Mouse (Mus musculus) lung, adult 10 weeks (tissue): ENCODE results near the gene Asb4. TPM values are rescaled to one million over a fixed set of nuclear protein-coding genes. Genes with fewer than 3 reads are reported as not detected.

Experiments used
- polyA plus RNA-seq: library from polyadenylated mRNA; stranded (reverse); fragments of 350-450 nt; fragmentation: Illumina TruSeq; extraction: RNeasy Lipid Tissue Mini Kit (QIAGEN cat#74804); gene quantifications from one replicate; pipeline ENCODE4 v1.2.3, GENCODE M21; 2014; ENCODE audit warnings: low read depth, low replicate concordance; ENCODE audit not compliant: insufficient read depth

Asb4 gene
- polyA plus RNA-seq: 0.29 TPM

DNA sequence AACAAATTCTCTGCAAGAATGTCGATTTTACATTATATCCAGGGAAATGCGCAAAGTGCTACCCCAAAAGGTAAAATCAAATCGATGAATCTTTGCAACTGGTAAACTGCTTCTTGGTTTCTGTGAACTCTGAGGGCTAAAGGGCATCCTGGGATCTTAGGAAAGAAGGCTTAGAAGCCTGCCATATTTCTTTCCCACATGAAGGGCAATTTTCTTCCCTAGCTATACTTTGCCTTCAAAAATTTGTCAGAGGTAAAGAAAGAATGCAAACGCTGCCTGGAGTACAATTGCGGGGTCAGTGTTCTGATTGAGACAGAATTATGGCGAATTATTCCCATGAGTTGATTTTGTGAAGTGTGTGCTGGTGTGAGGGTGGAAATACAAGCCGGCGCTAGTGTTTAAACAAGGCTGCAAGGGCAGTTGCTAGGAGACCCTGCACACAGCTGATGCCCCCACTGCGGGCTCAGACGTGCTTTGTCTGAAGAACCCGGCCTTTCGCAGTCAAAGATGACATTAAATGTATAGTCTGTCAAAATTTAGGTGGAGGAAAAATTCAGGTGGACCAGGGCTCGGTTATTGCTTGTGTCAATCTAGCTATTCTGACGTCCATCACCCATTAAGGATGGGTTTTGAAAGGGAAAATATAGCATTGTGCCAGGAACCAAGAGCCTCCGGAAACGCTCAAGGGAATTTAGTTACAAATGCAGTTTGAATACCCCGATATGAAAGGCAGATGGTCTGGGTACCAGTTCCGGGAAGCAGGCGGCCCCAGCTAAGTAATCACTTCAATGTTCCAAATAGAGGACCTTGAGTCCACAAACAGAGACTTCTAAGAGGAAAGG, at the start of gene Asb4:
Gene Asb4 (plus strand): TSS at position 51 of the 842 bp plus-strand sequence.

Other genes with a start within 250 kb of the Asb4 start
- gene Pon1, start 189.4 kb upstream of the Asb4 start, polyA plus RNA-seq: 137 TPM
- 61.4 TPM for gene Pon3, start 127.1 kb upstream of the Asb4 start, polyA plus RNA-seq
- gene Pon2, start 84.9 kb upstream of the Asb4 start, polyA plus RNA-seq: 65.0 TPM
- gene Pdk4, start 112.9 kb downstream of the Asb4 start, polyA plus RNA-seq: 13.0 TPM